Mouse (Mus musculus) kidney, adult 2 months (tissue): Measurements from ENCODE around the gene Hspa2. TPM values are rescaled to one million over a fixed set of nuclear protein-coding genes. Genes with fewer than 3 reads are reported as not detected.

Experiments used
- DNase-seq: peaks from one replicate; pipeline ENCODE4 v3.0.0; 2021
- H3K27ac ChIP-seq: fragments of 200-500 bp; 2 replicates; pipeline ENCODE4 v1.5.1; 2012; ENCODE audit warnings: low read depth, low read length, control low read depth, inconsistent platforms; ENCODE audit not compliant: insufficient read depth
- H3K27me3 ChIP-seq: fragments of 200-500 bp; replicated peaks from 2 replicates; pipeline ENCODE4 v1.6.1; 2012; ENCODE audit warnings: mild to moderate bottlenecking, moderate library complexity, low read length, inconsistent platforms; ENCODE audit not compliant: control insufficient read depth, insufficient read depth
- H3K36me3 ChIP-seq: fragments of 200-500 bp; 2 replicates; pipeline ENCODE4 v1.6.1; 2012; ENCODE audit warnings: mild to moderate bottlenecking, moderate library complexity, low read length, inconsistent platforms; ENCODE audit not compliant: control insufficient read depth, insufficient read depth
- H3K4me1 ChIP-seq: fragments of 200-500 bp; 2 replicates; pipeline ENCODE4 v1.6.1; 2011; ENCODE audit warnings: low read length; ENCODE audit not compliant: control insufficient read depth, insufficient read depth
- H3K4me3 ChIP-seq: fragments of 200-500 bp; 2 replicates; pipeline ENCODE4 v1.5.1; 2011; ENCODE audit warnings: mild to moderate bottlenecking, low read depth, low read length, control low read depth; ENCODE audit not compliant: insufficient read depth
- CTCF ChIP-seq: fragments of 200-500 bp; conservative IDR thresholded peaks from 2 replicates; pipeline ENCODE4 v1.5.1; 2011; ENCODE audit warnings: low read depth, mild to moderate bottlenecking, control low read depth, low read length, moderate library complexity, mixed read lengths; ENCODE audit not compliant: insufficient read depth, insufficient read length
- POLR2A ChIP-seq: fragments of 200-500 bp; IDR thresholded peaks from one replicate; pipeline ENCODE4 v1.6.1; 2011; ENCODE audit warnings: low read depth, low read length, control low read depth
- WGBS: fragments of 180-500 bp; shearing (Covaris S2); methylation state at CpG from one replicate; pipeline ENCODE4 v1.1.7; 2018; 5-methylcytosine and 5-hydroxymethylcytosine counted together
- polyA plus RNA-seq: library from polyadenylated mRNA; depleted of rRNA; stranded (reverse); fragments of >200 nt; gene quantifications from 2 replicates; pipeline ENCODE4 v1.2.3, GENCODE M21; 2012

The Hspa2 gene
- polyA plus RNA-seq, 1 experiment = 11.8 TPM

DNA sequence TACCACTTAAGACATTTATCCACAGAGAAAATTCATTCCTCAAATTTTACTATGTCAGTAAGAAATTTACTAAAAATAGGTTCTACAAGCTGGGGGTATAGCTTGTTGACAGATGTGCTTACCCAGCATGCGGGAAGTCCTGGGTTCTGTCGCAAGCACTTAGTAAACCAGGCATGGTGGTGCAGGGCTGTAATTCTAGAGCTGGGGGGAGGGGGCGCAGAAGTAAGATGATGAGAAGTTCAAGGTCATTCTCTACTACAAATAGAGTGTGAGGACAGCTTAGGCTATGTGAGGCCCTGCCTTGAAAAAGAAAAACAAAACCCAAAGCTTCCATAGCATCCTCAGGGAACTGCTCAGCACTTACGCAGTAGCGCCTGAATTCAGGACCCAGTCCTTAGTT is 25.4 kb upstream of the Hspa2 start:
- Histone ChIP-seq H3K4me3 (no peak overlapping the region), H3K27ac (no peak overlapping the region), H3K4me1 (no peaks in the 10 kb centered on the region), H3K27me3 (no peaks in the 10 kb centered on the region), H3K36me3 (no peaks in the 10 kb centered on the region)
- no peak for DNase-seq
- WGBS = 81% methylated on average over 5 of the region's 5 CpGs
- no peak for TF ChIP-seq POLR2A
- TF ChIP-seq CTCF = no peak

DNA sequence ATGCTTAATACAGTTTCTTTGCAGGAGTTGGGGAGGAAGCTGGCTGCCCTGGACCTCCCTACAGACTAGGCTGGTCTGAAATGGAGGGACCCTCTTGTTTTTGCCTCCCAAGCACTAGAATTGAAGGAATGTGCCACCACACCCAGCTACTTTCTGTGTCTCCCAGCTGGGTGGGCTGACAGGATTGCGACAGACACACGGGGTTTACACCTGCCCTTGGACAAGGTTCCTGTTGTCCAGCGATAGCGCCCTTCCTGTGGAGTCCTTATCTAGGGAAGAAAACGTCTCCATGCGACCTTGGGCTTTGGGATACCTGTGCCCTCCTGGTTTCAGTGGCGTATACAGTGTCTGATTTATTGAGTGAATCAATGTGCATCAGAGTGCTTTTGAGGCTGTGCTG is 23.8 kb upstream of the Hspa2 start:
- Histone ChIP-seq H3K36me3 (no peaks in the 10 kb centered on the region), H3K4me3 (no peak overlapping the region), H3K27me3 (no peaks in the 10 kb centered on the region), H3K4me1 (no peaks in the 10 kb centered on the region), H3K27ac (no peak overlapping the region)
- TF ChIP-seq CTCF = no peak
- no peak for TF ChIP-seq POLR2A
- 81% methylated on average over 7 of the region's 7 CpGs for WGBS
- DNase-seq = no peak

DNA sequence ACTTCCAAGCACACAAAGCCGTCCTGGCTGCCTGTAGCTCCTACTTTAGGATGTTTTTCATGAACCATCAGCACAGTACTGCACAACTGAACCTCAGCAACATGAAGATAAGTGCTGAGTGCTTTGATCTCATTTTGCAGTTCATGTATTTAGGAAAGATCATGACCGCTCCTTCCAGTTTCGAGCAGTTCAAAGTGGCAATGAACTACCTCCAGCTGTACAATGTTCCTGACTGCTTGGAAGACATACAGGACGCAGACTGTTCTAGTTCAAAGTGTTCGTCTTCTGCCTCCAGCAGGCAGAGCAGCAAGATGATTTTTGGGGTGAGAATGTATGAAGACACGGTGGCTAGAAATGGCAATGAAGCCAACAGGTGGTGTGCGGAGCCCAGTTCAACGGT is 18.6 kb upstream of the Hspa2 start:
- H3K27ac ChIP-seq = no peak overlapping the region
- no peak overlapping the region for H3K4me3 ChIP-seq
- TF ChIP-seq CTCF (no peak), POLR2A (no peak)
- H3K4me1 ChIP-seq = no peaks in the 10 kb centered on the region
- peaks cover 5% of the 10 kb centered on the region for H3K36me3 ChIP-seq
- no peak for DNase-seq
- WGBS = 90% methylated on average over 8 of the region's 8 CpGs
- no peaks in the 10 kb centered on the region for H3K27me3 ChIP-seq

DNA sequence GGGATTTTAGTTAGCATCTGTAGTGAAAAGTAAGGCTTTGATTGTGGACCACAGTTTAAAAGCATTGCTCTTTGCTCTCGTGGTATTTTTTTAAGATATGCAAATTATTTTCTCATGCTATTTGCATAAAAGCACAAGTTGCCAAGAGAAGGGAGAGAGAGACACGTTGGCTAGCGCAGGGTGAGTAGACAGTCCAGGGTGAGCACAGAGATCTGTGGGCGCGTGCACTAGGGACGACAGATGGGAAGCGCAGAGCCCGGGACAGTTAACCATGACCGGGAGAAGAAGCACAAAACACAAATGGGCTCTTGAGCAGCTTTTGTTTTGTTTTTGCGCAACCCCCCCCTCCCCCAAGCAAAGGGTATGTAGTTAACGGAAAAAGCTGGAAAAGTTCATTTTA is 15.2 kb upstream of the Hspa2 start:
- H3K36me3 ChIP-seq = peaks cover 5% of the 10 kb centered on the region
- H3K4me1 ChIP-seq = no peaks in the 10 kb centered on the region
- H3K4me3 ChIP-seq = no peak overlapping the region
- no peak for DNase-seq
- H3K27ac ChIP-seq = no peak overlapping the region
- TF ChIP-seq POLR2A (no peak), CTCF (no peak)
- 84% methylated on average over 11 of the region's 11 CpGs for WGBS
- H3K27me3 ChIP-seq = no peaks in the 10 kb centered on the region

DNA sequence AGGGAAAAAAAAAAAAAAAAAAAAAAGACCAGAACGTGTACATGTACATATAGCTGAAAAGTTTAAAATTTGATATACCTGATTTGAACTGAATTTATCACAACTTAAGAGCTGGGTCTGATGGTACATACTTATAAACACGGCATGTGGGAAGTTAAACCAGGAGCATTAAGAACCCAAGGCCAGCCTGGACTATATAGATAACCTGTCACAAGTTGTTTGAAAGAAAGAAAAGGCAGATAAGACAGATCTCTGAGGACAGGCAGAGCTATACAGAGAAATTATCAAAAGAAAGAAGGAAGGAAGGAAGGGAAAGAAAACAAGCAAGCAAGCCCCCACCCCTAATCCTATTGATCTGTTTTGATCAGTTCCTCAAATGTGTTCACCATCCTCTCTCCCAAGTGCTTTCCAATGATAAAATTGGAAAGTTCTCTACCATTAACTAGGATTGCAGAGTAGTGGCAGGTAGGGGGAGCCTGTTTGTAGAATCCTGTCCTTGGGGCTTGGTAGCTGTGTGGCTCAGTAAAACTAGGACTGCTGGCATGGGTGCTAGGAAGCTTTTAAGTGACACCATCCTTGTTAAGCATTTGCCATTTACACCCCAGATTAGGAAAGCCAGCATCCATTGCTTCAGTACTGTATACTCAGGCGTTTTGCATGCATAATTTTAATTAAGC is 12.2 kb upstream of the Hspa2 start:
- no peaks in the 10 kb centered on the region for H3K27me3 ChIP-seq
- no peak overlapping the region for H3K4me3 ChIP-seq
- TF ChIP-seq POLR2A = no peak
- no peak for TF ChIP-seq CTCF
- no peaks in the 10 kb centered on the region for H3K4me1 ChIP-seq
- H3K36me3 ChIP-seq = peaks cover 3% of the 10 kb centered on the region
- WGBS = 75% methylated on average over 3 of the region's 3 CpGs
- H3K27ac ChIP-seq = no peak overlapping the region
- no peak for DNase-seq

DNA sequence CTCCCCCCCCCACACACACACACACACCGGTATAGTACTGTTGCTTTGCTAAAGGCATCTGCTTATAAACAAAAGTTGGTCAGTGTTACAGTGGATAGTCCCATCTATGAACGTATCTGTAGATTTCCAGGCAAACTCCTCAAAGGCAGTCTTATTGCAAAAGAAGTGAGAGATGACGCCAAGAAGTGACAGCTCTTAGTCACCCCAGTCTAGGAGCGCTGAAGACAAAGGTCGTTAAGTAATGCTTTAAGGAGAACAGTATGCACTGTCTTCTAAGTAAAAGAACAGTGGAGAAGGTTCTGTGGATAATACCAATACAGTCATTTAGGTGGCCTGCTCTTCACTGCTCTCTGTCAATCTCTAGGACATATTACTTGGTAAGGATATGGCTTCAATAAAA is 11.0 kb upstream of the Hspa2 start:
- Histone ChIP-seq H3K27me3 (no peaks in the 10 kb centered on the region), H3K27ac (no peak overlapping the region), H3K4me1 (no peaks in the 10 kb centered on the region), H3K4me3 (no peak overlapping the region), H3K36me3 (no peaks in the 10 kb centered on the region; the same call in 1 of the 2 replicates)
- no peak for TF ChIP-seq POLR2A
- TF ChIP-seq CTCF = no peak
- DNase-seq = no peak
- 82% methylated on average over 5 of the region's 5 CpGs for WGBS

DNA sequence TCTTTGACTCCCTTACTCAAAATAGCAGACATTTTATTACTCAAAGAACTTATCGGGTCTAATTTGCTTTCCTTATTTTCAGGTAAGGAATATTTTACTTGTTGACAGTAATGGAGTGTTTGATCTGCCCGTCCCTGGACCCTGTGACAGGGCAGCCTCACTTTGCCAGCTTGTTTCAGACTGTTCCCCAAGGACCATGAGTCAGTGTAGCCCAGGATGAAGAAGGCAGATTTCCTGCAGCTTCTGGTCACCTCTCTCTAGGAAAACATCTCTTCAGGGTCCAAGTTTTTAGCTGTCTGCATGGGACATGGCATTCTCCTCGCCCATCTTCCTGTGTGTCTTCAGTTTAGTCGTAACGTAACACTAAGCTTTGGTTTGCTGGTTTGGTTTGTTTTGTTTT is 6.7 kb upstream of the Hspa2 start:
- Histone ChIP-seq H3K4me1 (no peaks in the 10 kb centered on the region), H3K27me3 (no peaks in the 10 kb centered on the region), H3K36me3 (no peaks in the 10 kb centered on the region), H3K4me3 (no peak overlapping the region), H3K27ac (no peak overlapping the region)
- TF ChIP-seq CTCF = no peak
- no peak for TF ChIP-seq POLR2A
- 82% methylated on average over 5 of the region's 5 CpGs for WGBS
- no peak for DNase-seq

DNA sequence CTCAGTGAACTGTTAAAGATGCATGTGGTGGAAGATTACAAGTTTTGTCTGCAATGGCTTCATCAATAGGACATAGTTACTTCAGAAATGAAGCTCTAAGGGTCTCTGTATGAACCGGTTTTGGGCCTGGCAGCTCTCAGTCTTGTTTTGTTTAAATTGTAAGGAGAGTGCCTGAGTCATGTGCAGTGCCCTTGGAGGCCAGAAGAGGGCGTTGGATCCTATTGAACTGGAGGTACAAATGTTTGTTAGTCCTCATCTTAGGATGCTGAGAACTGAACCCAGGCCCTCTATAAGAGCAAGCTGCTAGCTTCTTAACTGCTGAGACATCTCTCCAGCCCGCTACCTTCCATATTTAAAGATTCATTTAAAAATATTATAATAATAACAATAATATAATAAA is 2.3 kb upstream of the Hspa2 start:
- no peak for DNase-seq
- 75% methylated on average over 3 of the region's 3 CpGs for WGBS
- peak; percentile 37 for TF ChIP-seq CTCF
- TF ChIP-seq POLR2A = no peak
- Histone ChIP-seq H3K4me1 (peaks cover 8% of the 10 kb centered on the region), H3K27ac (no peak overlapping the region), H3K4me3 (no peak overlapping the region), H3K27me3 (no peaks in the 10 kb centered on the region), H3K36me3 (no peaks in the 10 kb centered on the region)
